ENCODE assay signal across 8 mouse cellular contexts in the genomic region with DNA sequence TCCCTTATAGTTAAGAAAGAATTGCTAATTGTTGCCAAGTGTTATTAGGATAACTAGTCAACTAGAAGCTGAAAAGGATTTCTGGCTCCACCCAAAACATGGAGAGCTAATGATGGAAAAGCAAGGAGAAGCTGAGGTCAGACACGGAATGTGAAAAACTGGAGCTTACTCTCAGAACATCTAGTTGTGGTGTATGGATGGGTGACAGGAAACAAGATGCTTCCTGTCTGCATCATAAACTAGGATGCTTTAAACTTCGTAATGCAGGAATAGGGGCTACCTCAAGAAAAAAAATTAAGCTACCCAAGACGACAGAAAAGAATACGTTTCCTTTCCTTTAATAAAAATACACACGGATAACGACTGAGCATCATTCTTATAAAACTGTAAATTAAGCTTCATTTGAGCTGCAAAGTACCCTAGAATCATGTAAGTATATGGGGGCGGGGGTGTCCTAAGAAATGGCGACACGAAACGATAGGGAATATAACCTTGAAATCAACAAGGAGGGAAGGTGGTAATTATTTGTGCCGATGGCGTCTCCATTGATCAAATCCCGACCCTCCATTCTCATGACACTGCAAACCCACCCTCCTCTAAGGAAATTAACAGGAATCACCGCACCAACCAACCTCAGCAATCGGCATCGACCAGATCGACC. TPM values are rescaled to one million over a fixed set of nuclear protein-coding genes. Genes with fewer than 3 reads are reported as not detected.
DNase-seq lines count a peak whose midpoint lies in the region; ATAC-seq and TF ChIP-seq lines count a peak whose summit lies in the region.

No protein-coding gene starts in this region.

- 22% methylated on average over 17 of the region's 17 CpGs for WGBS in lung, adult 2 months

- no peaks in the 10 kb centered on the region for H3K4me1 ChIP-seq in lung, adult 2 months (ENCODE audit: control insufficient read depth, insufficient read depth, low read length)

- peak; percentile 48 to 63 for ATAC-seq in hematopoietic stem cell, adult 5-6 weeks (replicated peaks in 1 of 2; ENCODE audit: insufficient read depth in 1 of 2, low FRiP score in 2 of 2, low TSS enrichment in 1 of 2, low read depth in 1 of 2, poor library complexity in 2 of 2, severe bottlenecking in 2 of 2)
- ATAC-seq in megakaryocyte-erythroid progenitor cell, adult 5-6 weeks (replicated peaks; ENCODE audit: low FRiP score, low TSS enrichment, poor library complexity, severe bottlenecking), result peak; percentile 38

- TF ChIP-seq POLR2A in lung, adult 2 months (IDR thresholded peaks at IDR 0.05; ENCODE audit: borderline replicate concordance, extremely low read depth, low read depth, low read length), result no peak

- no peak for DNase-seq in lung, adult 2 months
- no peak for DNase-seq in lung, postnatal 4 days
- peak; percentile 17 for DNase-seq in brain, adult 2 months (ENCODE audit: low read depth, low spot score)
- DNase-seq in ovary, adult 18-20 months (ENCODE audit: low spot score), result no peak
- no peak for DNase-seq in adrenal gland, postnatal 10 days
- DNase-seq in cerebellum, adult 9-11 months, result no peak

- H3K4me3 ChIP-seq in lung, adult 2 months (replicated peaks; ENCODE audit: extremely low read depth, low read depth, low read length), result peak overlapping the region; percentile 84

- TF ChIP-seq CTCF in lung, adult 2 months (IDR thresholded peaks at IDR 0.05; ENCODE audit: insufficient read depth, low read length), result no peak

RNA-seq across cellular contexts. Expression of gene Chm, which starts 0.6 kb away (rescaled TPM):
- 1.2 and 2.0 TPM in 2 replicates for polyA plus RNA-seq in lung, adult 2 months (2012; rRNA removed)
- 25.7 and 28.8 TPM in 2 replicates for total RNA-seq in hematopoietic stem cell, adult 5-6 weeks (2017)
- total RNA-seq in megakaryocyte-erythroid progenitor cell, adult 5-6 weeks (2014; fragmentation: Nextera tagmentation), result 8.5 and 10.9 TPM in 2 replicates
- 12.2 and 14.9 TPM in 2 replicates for total RNA-seq in megakaryocyte-erythroid progenitor cell, adult 5-6 weeks (2017)
- total RNA-seq in adrenal gland, postnatal 10 days (2021), result 10 to 100 TPM; 14.1 to 16.3 TPM
